Mouse (Mus musculus): ENCODE measurements at regions not wholly inside any gene's neighbourhood (a gene's known extent, or its start where the extent isn't known, plus 50 kb on each side); places are given as distances from the start of the nearest gene placed in this dataset.

DNA sequence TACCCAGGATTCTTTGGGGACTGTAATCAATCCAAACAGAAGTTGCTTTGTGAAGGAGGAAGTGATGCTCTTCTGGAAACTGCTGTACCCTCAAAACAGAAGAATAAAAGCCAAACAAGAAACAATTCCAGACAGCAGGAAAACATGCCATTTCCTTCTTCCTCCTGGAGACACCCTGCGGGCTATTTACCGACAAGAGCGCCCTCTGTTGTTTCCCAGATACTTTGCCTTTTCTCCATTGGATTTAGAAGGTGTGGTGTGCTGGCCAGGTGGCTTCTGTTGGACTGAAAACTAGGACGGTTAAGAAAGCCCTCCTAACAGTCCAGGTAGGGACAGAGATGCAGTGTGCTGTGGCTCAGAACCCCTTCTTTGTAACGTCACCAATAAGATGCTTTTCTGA is 119.9 kb upstream of the Msx2 start:
- no peak overlapping the region for H3K9ac ChIP-seq (replicated peaks; ENCODE audit: low read length)
- H3K4me1 ChIP-seq (ENCODE audit: insufficient read depth, low read length): no peaks in the 10 kb centered on the region
- no peak overlapping the region for H3K4me2 ChIP-seq (replicated peaks; ENCODE audit: low read depth, low read length)
- H3K36me3 ChIP-seq (ENCODE audit: insufficient read depth, low read length): no peaks in the 10 kb centered on the region
- no peak overlapping the region for H3K4me3 ChIP-seq (ENCODE audit: low read length)
- H3K27me3 ChIP-seq (ENCODE audit: insufficient read depth, low read length): no peaks in the 10 kb centered on the region
- no peaks in the 10 kb centered on the region for H3K9me3 ChIP-seq (ENCODE audit: low read length)
- 9% methylated on average over 5 of the region's 5 CpGs for WGBS
- no peak for ATAC-seq (ENCODE audit: low FRiP score, low TSS enrichment)
- H3K27ac ChIP-seq (ENCODE audit: low read length): no peak overlapping the region

DNA sequence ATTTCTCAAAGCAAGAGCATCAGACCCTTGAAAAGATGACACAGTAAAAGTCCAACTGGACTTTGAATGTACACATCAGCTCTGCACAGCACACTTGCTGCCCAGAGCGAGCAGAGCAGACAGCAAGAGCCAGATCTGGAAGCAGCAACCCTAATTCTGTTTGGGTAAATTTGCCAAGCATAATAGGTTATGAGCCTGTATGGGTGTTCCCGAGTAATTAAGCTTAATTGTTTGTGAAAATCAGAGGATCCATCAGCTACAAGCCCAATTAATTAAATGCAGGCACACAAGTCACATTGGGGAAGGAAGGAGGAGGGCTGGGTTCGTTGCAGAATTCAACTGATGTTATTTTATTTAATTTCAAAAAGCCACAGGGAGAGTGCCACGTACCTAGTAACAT is 113.9 kb upstream of the Msx2 start:
- H3K27me3 ChIP-seq (ENCODE audit: insufficient read depth, low read length): no peaks in the 10 kb centered on the region
- WGBS: 65% methylated on average over 4 of the region's 4 CpGs

DNA sequence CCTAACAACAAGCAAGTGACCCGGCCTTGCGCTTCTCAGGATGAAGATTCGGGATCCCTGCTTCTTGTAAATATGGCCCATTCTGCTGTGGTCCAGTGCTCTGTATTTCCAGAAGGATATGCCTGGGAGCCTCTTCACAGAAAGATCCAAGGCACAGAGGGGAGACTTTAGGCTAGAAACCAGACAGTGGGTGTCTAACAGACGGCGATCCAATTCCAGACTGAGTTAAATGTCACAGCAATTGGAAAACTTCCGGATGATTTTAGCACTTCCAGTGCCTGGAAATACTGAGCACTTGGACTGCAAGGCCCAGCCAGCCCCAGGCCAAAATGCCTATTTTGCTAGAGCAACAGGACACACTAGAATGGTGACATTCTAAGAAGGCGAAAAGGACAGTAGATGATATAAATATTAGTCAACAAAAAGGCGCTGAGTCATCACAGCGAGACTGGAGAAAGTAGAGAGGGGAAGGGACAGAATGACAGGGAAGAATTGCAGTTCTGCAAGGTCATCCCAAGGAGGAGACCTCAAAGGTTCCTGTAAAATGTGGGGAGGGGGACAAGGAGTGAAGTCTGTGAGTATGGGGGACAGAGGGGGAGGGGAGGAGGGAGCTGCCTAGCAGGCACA is 111.7 kb upstream of the Msx2 start:
- Histone ChIP-seq H3K27ac (ENCODE audit: low read length) (no peak overlapping the region), H3K36me3 (ENCODE audit: insufficient read depth, low read length) (no peaks in the 10 kb centered on the region), H3K4me2 (replicated peaks; ENCODE audit: low read depth, low read length) (no peak overlapping the region), H3K4me3 (ENCODE audit: low read length) (no peak overlapping the region), H3K9me3 (ENCODE audit: low read length) (peaks cover 7% of the 10 kb centered on the region), H3K27me3 (ENCODE audit: insufficient read depth, low read length) (no peaks in the 10 kb centered on the region), H3K9ac (replicated peaks; ENCODE audit: low read length) (no peak overlapping the region), H3K4me1 (ENCODE audit: insufficient read depth, low read length) (no peaks in the 10 kb centered on the region)
- 71% methylated on average over 9 of the region's 9 CpGs for WGBS
- no peak for ATAC-seq (ENCODE audit: low FRiP score, low TSS enrichment)

More for the DNA sequence above, 113.9 kb upstream of the Msx2 start:
- no peak overlapping the region for H3K4me3 ChIP-seq (ENCODE audit: low read length)
- no peak overlapping the region for H3K9ac ChIP-seq (replicated peaks; ENCODE audit: low read length)
- no peak for ATAC-seq (ENCODE audit: low FRiP score, low TSS enrichment)
- H3K4me2 ChIP-seq (replicated peaks; ENCODE audit: low read depth, low read length): no peak overlapping the region
- H3K36me3 ChIP-seq (ENCODE audit: insufficient read depth, low read length): no peaks in the 10 kb centered on the region
- H3K4me1 ChIP-seq (ENCODE audit: insufficient read depth, low read length): no peaks in the 10 kb centered on the region
- no peaks in the 10 kb centered on the region for H3K9me3 ChIP-seq (ENCODE audit: low read length)
- H3K27ac ChIP-seq (ENCODE audit: low read length): no peak overlapping the region

DNA sequence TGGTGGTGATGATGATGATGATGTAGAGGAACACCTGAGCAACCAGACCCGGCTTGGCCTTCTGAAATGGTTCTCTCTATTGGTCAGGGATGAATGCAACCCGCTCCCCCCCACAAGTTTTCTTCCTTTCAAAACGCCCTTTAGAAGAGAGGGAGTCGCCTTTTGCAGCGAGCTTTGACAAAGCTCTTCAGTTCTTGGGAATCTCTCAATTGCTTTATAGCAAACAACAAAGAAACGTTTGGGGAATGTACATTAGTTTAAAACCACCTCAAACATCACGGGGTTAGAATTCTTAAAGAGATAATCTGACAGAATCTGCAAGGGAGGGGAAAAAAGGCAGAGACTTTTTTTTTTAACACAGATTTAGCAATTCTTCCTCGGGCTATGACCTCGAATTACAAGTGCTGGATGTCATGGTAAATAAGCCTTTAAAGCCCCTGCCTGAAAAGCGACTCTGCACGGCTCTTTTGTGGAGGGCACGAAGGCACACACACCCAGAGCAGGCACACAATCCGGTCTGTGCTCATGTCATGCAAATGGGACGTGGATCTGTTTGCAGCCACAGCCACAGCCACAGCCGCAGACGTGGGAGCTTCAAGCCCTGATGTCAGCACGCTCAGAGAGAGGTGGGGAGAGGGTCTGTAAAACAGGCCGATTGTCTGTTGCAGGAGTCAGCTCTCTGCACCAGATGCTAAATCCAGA is 81.2 kb upstream of the Msx2 start:
- Histone ChIP-seq H3K36me3 (ENCODE audit: insufficient read depth, low read length) (no peaks in the 10 kb centered on the region), H3K4me3 (ENCODE audit: low read length) (no peak overlapping the region), H3K9me3 (ENCODE audit: low read length) (no peaks in the 10 kb centered on the region), H3K9ac (replicated peaks; ENCODE audit: low read length) (no peak overlapping the region), H3K4me2 (replicated peaks; ENCODE audit: low read depth, low read length) (no peak overlapping the region), H3K27ac (ENCODE audit: low read length) (no peak overlapping the region), H3K4me1 (ENCODE audit: insufficient read depth, low read length) (no peaks in the 10 kb centered on the region), H3K27me3 (ENCODE audit: insufficient read depth, low read length) (0 out of 2 replicates have a peak, but pooled peaks cover 2% of the 10 kb centered on the region)
- no peak for ATAC-seq (ENCODE audit: low FRiP score, low TSS enrichment)
- 28% methylated on average over 18 of the region's 18 CpGs for WGBS

DNA sequence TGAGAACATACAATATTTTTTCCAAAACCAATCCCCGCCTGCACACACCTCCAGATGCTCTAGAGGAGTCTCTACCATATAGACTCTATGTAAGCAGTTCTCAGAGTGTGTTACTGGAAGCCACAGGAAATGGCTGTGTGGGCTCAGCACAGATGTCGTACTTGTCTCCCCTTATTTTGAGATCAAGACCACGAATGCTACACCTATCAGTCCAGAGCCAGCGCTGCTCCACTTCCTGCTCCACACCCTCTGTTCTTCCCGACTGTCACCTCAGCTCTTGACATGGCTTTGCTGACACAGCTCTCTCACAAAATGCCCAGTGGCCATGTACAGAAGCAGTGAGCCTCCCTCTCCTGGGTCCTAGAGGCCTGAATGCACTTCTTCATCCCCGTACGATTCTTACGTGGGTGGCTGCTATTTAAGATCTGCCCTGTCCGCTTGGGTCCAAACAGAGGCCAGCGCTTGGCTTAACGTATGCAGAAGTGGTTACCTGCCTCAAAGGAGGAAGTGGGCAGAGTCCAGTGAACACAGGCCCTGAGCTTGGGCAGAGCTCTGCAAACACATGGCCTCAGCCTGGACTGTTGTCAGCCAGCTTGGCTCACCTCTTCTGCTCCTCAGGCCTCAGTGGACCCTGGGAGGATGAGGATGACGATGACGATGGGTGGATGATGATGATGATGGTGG is 80.5 kb upstream of the Msx2 start:
- 68% methylated on average over 13 of the region's 13 CpGs for WGBS
- no peaks in the 10 kb centered on the region for H3K36me3 ChIP-seq (ENCODE audit: insufficient read depth, low read length)
- no peak overlapping the region for H3K27ac ChIP-seq (ENCODE audit: low read length)
- 0 out of 2 replicates have a peak, but pooled peaks cover 2% of the 10 kb centered on the region for H3K27me3 ChIP-seq (ENCODE audit: insufficient read depth, low read length)
- no peaks in the 10 kb centered on the region for H3K9me3 ChIP-seq (ENCODE audit: low read length)
- H3K9ac ChIP-seq (replicated peaks; ENCODE audit: low read length): no peak overlapping the region
- no peak for ATAC-seq (ENCODE audit: low FRiP score, low TSS enrichment)
- H3K4me1 ChIP-seq (ENCODE audit: insufficient read depth, low read length): 0 out of 2 replicates have a peak, but pooled peaks cover 3% of the 10 kb centered on the region
- no peak overlapping the region for H3K4me3 ChIP-seq (ENCODE audit: low read length)
- no peak overlapping the region for H3K4me2 ChIP-seq (replicated peaks; ENCODE audit: low read depth, low read length)

DNA sequence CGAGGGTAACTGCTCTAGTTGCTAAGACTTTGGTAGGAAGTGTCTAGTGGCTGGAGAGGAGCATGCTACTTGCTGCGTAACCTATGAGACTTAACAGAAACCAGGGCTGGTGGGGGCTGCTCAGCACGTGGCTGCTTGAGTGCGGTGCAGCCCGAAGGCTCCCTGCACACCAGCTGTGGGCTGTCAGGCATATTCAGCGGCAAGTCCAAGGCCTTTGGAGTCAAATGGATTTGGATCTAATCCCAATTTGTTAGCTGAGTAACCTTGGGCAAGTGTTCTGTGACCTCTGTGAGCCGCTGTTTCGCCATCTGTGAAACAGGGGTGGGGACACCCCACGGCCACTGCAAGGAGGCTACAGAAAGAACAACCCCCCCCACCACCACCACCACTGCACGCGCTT is 75.5 kb upstream of the Msx2 start:
- 0 out of 2 replicates have a peak, but pooled peaks have one; percentile 39 for ATAC-seq (ENCODE audit: low FRiP score, low TSS enrichment)
- H3K36me3 ChIP-seq (ENCODE audit: insufficient read depth, low read length): no peaks in the 10 kb centered on the region
- no peak overlapping the region for H3K27ac ChIP-seq (ENCODE audit: low read length)
- 0 out of 2 replicates have a peak, but pooled peaks cover 2% of the 10 kb centered on the region for H3K27me3 ChIP-seq (ENCODE audit: insufficient read depth, low read length)
- WGBS: 37% methylated on average over 11 of the region's 11 CpGs
- H3K9me3 ChIP-seq (ENCODE audit: low read length): no peaks in the 10 kb centered on the region
- no peak overlapping the region for H3K4me3 ChIP-seq (ENCODE audit: low read length)
- no peak overlapping the region for H3K4me2 ChIP-seq (replicated peaks; ENCODE audit: low read depth, low read length)
- no peak overlapping the region for H3K9ac ChIP-seq (replicated peaks; ENCODE audit: low read length)
- H3K4me1 ChIP-seq (ENCODE audit: insufficient read depth, low read length): 0 out of 2 replicates have a peak, but pooled peaks cover 6% of the 10 kb centered on the region

DNA sequence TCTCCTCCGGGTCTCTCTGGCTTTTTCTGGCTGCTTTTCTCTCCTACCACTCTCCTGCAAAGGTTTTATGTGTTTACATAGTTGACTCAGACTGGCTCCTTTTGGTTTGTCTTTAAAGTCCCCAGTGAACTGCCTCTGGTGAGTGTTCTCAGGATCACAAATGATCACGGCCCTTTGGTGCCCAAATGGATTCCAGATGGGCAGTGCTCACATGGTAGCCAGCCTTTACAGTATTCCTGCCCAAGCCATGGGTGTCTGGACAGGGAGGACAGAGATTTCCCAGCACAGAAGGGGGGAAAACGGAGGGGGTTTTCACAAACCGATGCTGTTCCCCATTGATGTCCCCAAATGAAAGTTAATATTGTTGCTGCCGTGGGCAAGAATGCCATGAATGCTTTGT is 70.4 kb upstream of the Msx2 start:
- H3K4me3 ChIP-seq (ENCODE audit: low read length): no peak overlapping the region
- WGBS: 38% methylated on average over 5 of the region's 5 CpGs
- H3K4me1 ChIP-seq (ENCODE audit: insufficient read depth, low read length): 0 out of 2 replicates have a peak, but pooled peaks cover 2% of the 10 kb centered on the region
- no peaks in the 10 kb centered on the region for H3K36me3 ChIP-seq (ENCODE audit: insufficient read depth, low read length)
- H3K9me3 ChIP-seq (ENCODE audit: low read length): no peaks in the 10 kb centered on the region
- H3K27ac ChIP-seq (ENCODE audit: low read length): no peak overlapping the region
- no peak overlapping the region for H3K9ac ChIP-seq (replicated peaks; ENCODE audit: low read length)
- H3K4me2 ChIP-seq (replicated peaks; ENCODE audit: low read depth, low read length): no peak overlapping the region
- no peaks in the 10 kb centered on the region for H3K27me3 ChIP-seq (ENCODE audit: insufficient read depth, low read length)
- ATAC-seq (ENCODE audit: low FRiP score, low TSS enrichment): no peak

DNA sequence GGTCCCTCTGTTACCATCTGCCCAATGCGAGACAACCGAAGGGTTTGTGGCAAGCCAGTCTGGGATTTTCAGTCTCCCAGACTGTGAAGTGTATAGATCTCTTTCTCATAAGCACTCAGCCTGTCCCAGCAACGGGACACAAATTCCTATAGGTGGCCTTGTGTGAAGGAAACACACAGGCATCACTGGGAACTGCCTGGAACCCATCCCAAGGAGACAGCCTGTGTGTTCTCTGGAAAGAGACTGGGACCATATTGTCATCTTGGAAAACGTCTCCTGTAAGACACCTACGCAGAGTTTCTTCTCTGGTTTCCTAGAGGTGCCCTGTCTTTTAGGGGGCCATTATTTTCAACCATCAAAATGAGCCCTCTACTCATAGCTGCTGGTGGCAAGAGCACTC is 66.9 kb upstream of the Msx2 start:
- no peak overlapping the region for H3K4me3 ChIP-seq (ENCODE audit: low read length)
- no peak overlapping the region for H3K9ac ChIP-seq (replicated peaks; ENCODE audit: low read length)
- no peaks in the 10 kb centered on the region for H3K27me3 ChIP-seq (ENCODE audit: insufficient read depth, low read length)
- 89% methylated on average over 5 of the region's 5 CpGs for WGBS
- H3K4me2 ChIP-seq (replicated peaks; ENCODE audit: low read depth, low read length): no peak overlapping the region
- no peak overlapping the region for H3K27ac ChIP-seq (ENCODE audit: low read length)
- no peaks in the 10 kb centered on the region for H3K9me3 ChIP-seq (ENCODE audit: low read length)
- no peaks in the 10 kb centered on the region for H3K4me1 ChIP-seq (ENCODE audit: insufficient read depth, low read length)
- H3K36me3 ChIP-seq (ENCODE audit: insufficient read depth, low read length): no peaks in the 10 kb centered on the region
- no peak for ATAC-seq (ENCODE audit: low FRiP score, low TSS enrichment)

DNA sequence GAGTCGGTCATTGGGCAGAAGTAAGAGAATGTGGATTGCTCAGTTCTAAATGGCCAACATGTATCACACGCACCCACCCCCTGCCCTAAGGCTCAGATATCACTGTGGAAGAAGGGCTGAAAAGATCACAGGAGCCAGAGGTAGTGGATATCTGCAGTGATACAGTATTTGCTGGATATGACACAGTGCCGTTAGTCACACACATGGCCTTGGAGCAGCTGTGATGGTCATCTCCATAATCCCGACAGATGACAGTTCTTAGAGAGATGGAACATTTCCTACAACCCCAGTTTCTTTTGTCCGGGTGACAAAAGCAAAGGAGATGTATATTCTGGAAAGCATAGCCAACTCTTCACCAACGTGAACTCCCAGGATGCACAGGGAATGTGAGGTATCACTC is 65.1 kb upstream of the Msx2 start:
- H3K9me3 ChIP-seq (ENCODE audit: low read length): no peaks in the 10 kb centered on the region
- H3K27me3 ChIP-seq (ENCODE audit: insufficient read depth, low read length): peaks cover 3% of the 10 kb centered on the region; the same call in 1 of the 2 replicates
- WGBS: 90% methylated on average over 6 of the region's 6 CpGs
- no peak overlapping the region for H3K27ac ChIP-seq (ENCODE audit: low read length)
- ATAC-seq (ENCODE audit: low FRiP score, low TSS enrichment): no peak
- H3K36me3 ChIP-seq (ENCODE audit: insufficient read depth, low read length): no peaks in the 10 kb centered on the region
- no peak overlapping the region for H3K4me3 ChIP-seq (ENCODE audit: low read length)
- no peaks in the 10 kb centered on the region for H3K4me1 ChIP-seq (ENCODE audit: insufficient read depth, low read length)
- H3K4me2 ChIP-seq (replicated peaks; ENCODE audit: low read depth, low read length): no peak overlapping the region
- no peak overlapping the region for H3K9ac ChIP-seq (replicated peaks; ENCODE audit: low read length)

All from kidney, embryonic 16.5 days (tissue).